Mouse (Mus musculus) ES-Bruce4 (cell line): ENCODE measurements around the gene Bank1. TPM values are rescaled to one million over a fixed set of nuclear protein-coding genes. Genes with fewer than 3 reads are reported as not detected.

ENCODE experiments used
- H3K27ac ChIP-seq: 2 replicates; pipeline ENCODE4 v1.5.1; 2012; ENCODE audit warnings: low read length, inconsistent platforms; ENCODE audit not compliant: insufficient read depth
- H3K27me3 ChIP-seq: 2 replicates; pipeline ENCODE4 v1.6.1; 2012; ENCODE audit warnings: mild to moderate bottlenecking, low read length, inconsistent platforms; ENCODE audit not compliant: control insufficient read depth, poor library complexity, insufficient read depth, severe bottlenecking
- H3K36me3 ChIP-seq: 2 replicates; pipeline ENCODE4 v1.6.1; 2012; ENCODE audit warnings: inconsistent platforms, mild to moderate bottlenecking, low read length, moderate library complexity; ENCODE audit not compliant: control insufficient read depth, poor library complexity, insufficient read depth, severe bottlenecking
- H3K4me1 ChIP-seq: one replicate; pipeline ENCODE4 v1.8.1; 2011; ENCODE audit warnings: low read length; ENCODE audit not compliant: control insufficient read depth, insufficient read depth
- H3K4me3 ChIP-seq: 2 replicates; pipeline ENCODE4 v1.5.1; 2011; ENCODE audit warnings: low read depth, mild to moderate bottlenecking, low read length
- H3K9ac ChIP-seq: 2 replicates; pipeline ENCODE4 v1.6.1; 2012; ENCODE audit warnings: low read depth, mild to moderate bottlenecking, inconsistent platforms; ENCODE audit not compliant: poor library complexity, severe bottlenecking
- H3K9me3 ChIP-seq: replicated peaks from 2 replicates; pipeline ENCODE4 v1.6.1; 2012; ENCODE audit warnings: mild to moderate bottlenecking, low read length, inconsistent platforms; ENCODE audit not compliant: control insufficient read depth, poor library complexity, insufficient read depth, severe bottlenecking
- CTCF ChIP-seq: IDR thresholded peaks from one replicate; pipeline ENCODE4 v1.8.1; 2011; ENCODE audit warnings: low read depth, low read length
- EP300 ChIP-seq: IDR thresholded peaks from 2 replicates; pipeline ENCODE4 v1.6.1; 2011; ENCODE audit warnings: low read depth, low read length; ENCODE audit not compliant: insufficient read depth
- POLR2A ChIP-seq: IDR thresholded peaks from one replicate; pipeline ENCODE4 v1.8.1; 2011; ENCODE audit warnings: low read length; ENCODE audit not compliant: insufficient read depth
- polyA plus RNA-seq: library from polyadenylated mRNA; stranded (reverse); fragments of >200 nt; gene quantifications from 2 replicates; pipeline ENCODE4 v1.2.4, GENCODE M21; 2011; ENCODE audit warnings: low read depth; ENCODE audit not compliant: missing spikeins, insufficient read depth, insufficient read length

Bank1 gene
- polyA plus RNA-seq, 1 experiment, result not detected

- Histone ChIP-seq H3K36me3 (no peaks in the 10 kb centered on the region), H3K9me3 (no peaks in the 10 kb centered on the region), H3K9ac (no peak overlapping the region), H3K4me3 (no peak overlapping the region), H3K4me1 (no peaks in the 10 kb centered on the region), H3K27ac (no peak overlapping the region), H3K27me3 (no peaks in the 10 kb centered on the region)
- TF ChIP-seq CTCF, result no peak
Observed at GRCm38 (mm10) chr3:136251578-136251977, 74.3 kb downstream of the Bank1 start.

DNA sequence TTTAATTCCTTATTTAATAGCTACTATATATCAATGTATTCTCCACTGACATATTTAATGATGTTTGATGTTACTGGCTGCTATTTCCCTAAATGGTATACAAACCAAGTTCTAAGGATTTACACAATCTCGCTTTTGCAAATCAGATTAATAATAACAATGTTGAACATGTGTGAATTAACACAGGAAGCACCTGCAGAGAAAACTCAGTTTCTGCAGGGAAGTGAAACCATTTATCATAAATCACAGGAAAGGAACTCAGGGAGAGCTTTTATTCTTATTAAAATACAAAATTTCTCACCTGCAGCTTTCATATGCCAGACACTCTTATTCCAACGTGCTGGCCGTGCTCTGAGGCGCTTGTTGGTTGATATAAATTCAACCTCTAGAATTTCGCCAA lies 78.5 kb downstream of the Bank1 start:
- Histone ChIP-seq H3K4me3 (no peak overlapping the region), H3K36me3 (no peaks in the 10 kb centered on the region), H3K27me3 (no peaks in the 10 kb centered on the region), H3K9me3 (no peaks in the 10 kb centered on the region), H3K27ac (no peak overlapping the region), H3K4me1 (no peaks in the 10 kb centered on the region), H3K9ac (no peak overlapping the region)
- TF ChIP-seq CTCF, result no peak
- no peak for TF ChIP-seq EP300
- TF ChIP-seq POLR2A, result no peak

GRCm38 (mm10) chr3:136244931-136245330 lies 80.9 kb downstream of the Bank1 start:
- TF ChIP-seq EP300 (no peak), POLR2A (no peak), CTCF (no peak)

DNA sequence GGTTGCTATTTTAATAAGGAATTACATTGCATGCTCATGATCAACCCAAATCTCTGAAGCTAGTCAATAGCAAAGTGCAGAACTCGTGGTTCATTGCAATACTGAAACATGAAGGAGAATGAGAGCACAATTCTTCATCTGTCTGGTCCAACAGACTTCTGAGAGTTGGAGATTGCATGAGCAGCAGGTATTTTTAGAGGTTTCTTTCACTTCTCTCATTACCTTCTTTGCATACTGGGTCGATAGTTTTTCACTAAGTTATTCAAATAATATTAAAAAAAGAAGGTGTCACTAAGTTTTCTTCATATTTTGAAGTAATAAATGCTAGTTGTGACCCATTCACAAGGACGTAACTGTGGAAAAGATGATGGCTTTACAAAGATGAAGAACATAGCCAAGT lies 87.1 kb downstream of the Bank1 start:
- no peaks in the 10 kb centered on the region for H3K9me3 ChIP-seq
- H3K27ac ChIP-seq, result no peak overlapping the region
- TF ChIP-seq POLR2A, result no peak
- TF ChIP-seq CTCF, result no peak
- no peak for TF ChIP-seq EP300
- no peaks in the 10 kb centered on the region for H3K27me3 ChIP-seq
- no peaks in the 10 kb centered on the region for H3K4me1 ChIP-seq
- no peak overlapping the region for H3K4me3 ChIP-seq
- no peak overlapping the region for H3K9ac ChIP-seq
- H3K36me3 ChIP-seq, result no peaks in the 10 kb centered on the region

More at GRCm38 (mm10) chr3:136244931-136245330, 80.9 kb downstream of the Bank1 start:
- Histone ChIP-seq H3K27ac (no peak overlapping the region), H3K9ac (no peak overlapping the region), H3K9me3 (no peaks in the 10 kb centered on the region), H3K27me3 (no peaks in the 10 kb centered on the region), H3K4me1 (no peaks in the 10 kb centered on the region), H3K4me3 (no peak overlapping the region), H3K36me3 (no peaks in the 10 kb centered on the region)

DNA sequence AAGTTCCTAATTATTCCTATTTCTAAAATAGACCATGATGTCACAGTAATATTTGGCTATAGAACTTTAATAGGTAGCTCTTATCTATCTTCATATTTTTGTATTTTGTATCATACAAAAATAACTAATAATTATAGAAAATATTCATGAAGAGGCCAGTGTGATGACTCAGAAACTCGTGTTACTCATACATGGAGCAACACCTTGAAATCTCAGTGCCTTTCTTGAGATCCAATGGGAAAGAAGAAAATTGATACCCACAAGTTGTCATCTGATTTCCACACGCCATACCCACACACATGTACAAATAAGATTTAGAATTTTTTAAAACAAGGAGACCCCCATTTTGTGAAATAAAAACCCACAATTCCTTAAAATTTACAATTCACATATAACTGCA lies 92.4 kb downstream of the Bank1 start:
- Histone ChIP-seq H3K36me3 (no peaks in the 10 kb centered on the region), H3K27ac (no peak overlapping the region), H3K4me3 (no peak overlapping the region), H3K9ac (no peak overlapping the region), H3K4me1 (no peaks in the 10 kb centered on the region), H3K27me3 (no peaks in the 10 kb centered on the region), H3K9me3 (no peaks in the 10 kb centered on the region)
- TF ChIP-seq POLR2A (no peak), EP300 (no peak), CTCF (no peak)

DNA sequence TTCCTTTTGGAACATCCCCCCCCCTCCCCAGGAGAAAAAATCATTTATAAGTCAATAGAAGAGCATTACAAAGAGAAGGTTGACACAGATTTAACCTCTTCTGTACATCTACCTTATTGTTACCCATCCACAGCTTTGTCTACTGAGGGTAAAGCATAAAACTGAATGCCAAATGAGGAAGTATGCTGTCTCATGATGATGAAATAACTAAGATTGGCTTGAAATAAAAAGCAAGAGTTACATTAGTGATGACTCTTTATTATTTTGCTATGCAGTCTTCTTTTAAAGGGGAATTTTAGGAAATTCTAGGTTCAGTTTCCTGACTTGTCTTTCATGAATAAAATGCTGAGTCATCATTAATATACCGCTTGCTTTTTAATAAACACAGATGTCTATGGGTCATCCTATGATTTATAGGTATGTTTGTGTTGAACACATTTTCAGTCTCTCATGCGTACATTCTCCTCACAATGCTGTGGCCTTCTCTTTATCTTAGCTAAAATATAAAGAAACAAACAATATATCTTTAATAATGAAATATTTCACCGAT lies 95.2 kb downstream of the Bank1 start:
- H3K4me3 ChIP-seq, result no peak overlapping the region
- no peak overlapping the region for H3K27ac ChIP-seq
- no peaks in the 10 kb centered on the region for H3K27me3 ChIP-seq
- H3K9ac ChIP-seq, result no peak overlapping the region
- no peaks in the 10 kb centered on the region for H3K4me1 ChIP-seq
- H3K36me3 ChIP-seq, result no peaks in the 10 kb centered on the region
- TF ChIP-seq CTCF, result no peak
- no peak for TF ChIP-seq POLR2A
- no peaks in the 10 kb centered on the region for H3K9me3 ChIP-seq
